Mouse (Mus musculus) hindbrain, embryonic 12.5 days (tissue): Measurements from ENCODE around the gene Rangap1. TPM values are rescaled to one million over a fixed set of nuclear protein-coding genes. Genes with fewer than 3 reads are reported as not detected.
A peak's percentile ranks its signal among the peaks of the same experiment; 100 is the strongest.

Source experiments
- ATAC-seq: fragments of 200-750 bp; cut with Nextera tagmentation; 2 replicates; pipeline ENCODE4 v1.8.0; 2017; ENCODE audit warnings: moderate TSS enrichment; ENCODE audit not compliant: low FRiP score
- H3K27ac ChIP-seq: fragments of 300-500 bp; sonication (generic); 2 replicates; pipeline ENCODE4 v1.5.1; 2016; ENCODE audit warnings: mild to moderate bottlenecking
- H3K27me3 ChIP-seq: fragments of 300-500 bp; sonication (generic); 2 replicates; pipeline ENCODE4 v1.6.1; 2016; ENCODE audit warnings: mild to moderate bottlenecking
- H3K36me3 ChIP-seq: fragments of 300-500 bp; sonication (generic); 2 replicates; pipeline ENCODE4 v1.6.1; 2016; ENCODE audit warnings: mild to moderate bottlenecking
- H3K4me1 ChIP-seq: fragments of 300-500 bp; sonication (generic); 2 replicates; pipeline ENCODE4 v1.6.1; 2016
- H3K4me2 ChIP-seq: fragments of 300-500 bp; sonication (generic); replicated peaks from 2 replicates; pipeline ENCODE4 v1.6.1; 2016; ENCODE audit warnings: mild to moderate bottlenecking
- H3K4me3 ChIP-seq: fragments of 300-500 bp; sonication (generic); 2 replicates; pipeline ENCODE4 v1.5.1; 2016; ENCODE audit warnings: mild to moderate bottlenecking
- H3K9ac ChIP-seq: fragments of 300-500 bp; sonication (generic); 2 replicates; pipeline ENCODE4 v1.6.1; 2016; ENCODE audit warnings: mild to moderate bottlenecking, moderate library complexity
- H3K9me3 ChIP-seq: fragments of 300-500 bp; sonication (generic); replicated peaks from 2 replicates; pipeline ENCODE4 v1.6.1; 2016; ENCODE audit warnings: mild to moderate bottlenecking
- WGBS: fragments of 180-500 bp; shearing (Covaris S2); methylation state at CpG from one replicate; pipeline ENCODE4 v1.1.7; 2016; 5-methylcytosine and 5-hydroxymethylcytosine counted together
- polyA plus RNA-seq: library from polyadenylated mRNA; unstranded; fragments of >200 nt; fragmentation: Nextera tagmentation; extraction: Ambion mirVana; gene quantifications from 2 replicates; pipeline ENCODE4 v1.2.1, GENCODE M21; 2016

Rangap1 gene
- 131 and 134 TPM in 2 replicates for polyA plus RNA-seq

DNA sequence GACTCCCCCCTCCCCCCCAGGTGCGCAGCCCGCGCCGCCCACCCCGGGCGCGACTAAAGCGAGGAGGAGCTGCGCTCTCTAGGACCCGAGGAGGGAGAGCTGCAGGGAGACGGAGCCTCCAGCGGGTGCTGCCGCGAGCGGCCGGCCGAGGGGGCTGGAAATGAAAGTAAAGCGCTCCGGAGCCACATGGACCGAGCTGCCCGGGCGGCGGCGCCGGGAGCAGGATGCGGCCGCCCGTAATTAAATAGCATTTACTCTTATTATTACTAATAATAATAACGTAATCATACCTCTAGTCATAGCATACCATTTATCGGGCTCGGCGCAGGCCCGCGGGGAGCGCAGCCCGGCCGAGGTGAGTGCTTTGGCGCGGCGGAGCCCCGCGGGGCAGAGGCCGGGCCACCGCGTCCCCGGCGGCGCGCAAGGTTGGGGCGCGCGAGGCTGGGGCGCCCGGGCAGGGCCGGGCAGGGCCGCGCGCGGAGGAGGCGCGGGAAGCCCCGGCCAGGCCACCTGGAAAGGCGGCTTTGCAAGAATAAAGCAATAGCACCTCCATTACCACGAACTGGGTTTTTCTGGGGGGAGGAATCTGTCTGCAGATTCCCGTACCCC is at the start of gene Rangap1, which contains the start of gene Zc3h7b:
TSS of gene Rangap1 (minus strand) at position 539 of the 609 bp plus-strand sequence.
TSS of gene Zc3h7b (plus strand) at position 66 of the 609 bp plus-strand sequence.
- Histone ChIP-seq H3K36me3 (no peaks in the 10 kb centered on the region), H3K4me2 (peak within 1 kb of the TSS; percentile 85), H3K27ac (peak within 1 kb of the TSS; percentile 94), H3K4me3 (peak within 1 kb of the TSS; percentile 89), H3K4me1 (peaks cover 19% of the 10 kb centered on the region), H3K27me3 (no peaks in the 10 kb centered on the region), H3K9ac (peak within 1 kb of the TSS; percentile 94), H3K9me3 (no peaks in the 10 kb centered on the region)
- ATAC-seq = peak; percentile 78
- WGBS = under 1% methylated on average over 55 of the region's 65 CpGs

DNA sequence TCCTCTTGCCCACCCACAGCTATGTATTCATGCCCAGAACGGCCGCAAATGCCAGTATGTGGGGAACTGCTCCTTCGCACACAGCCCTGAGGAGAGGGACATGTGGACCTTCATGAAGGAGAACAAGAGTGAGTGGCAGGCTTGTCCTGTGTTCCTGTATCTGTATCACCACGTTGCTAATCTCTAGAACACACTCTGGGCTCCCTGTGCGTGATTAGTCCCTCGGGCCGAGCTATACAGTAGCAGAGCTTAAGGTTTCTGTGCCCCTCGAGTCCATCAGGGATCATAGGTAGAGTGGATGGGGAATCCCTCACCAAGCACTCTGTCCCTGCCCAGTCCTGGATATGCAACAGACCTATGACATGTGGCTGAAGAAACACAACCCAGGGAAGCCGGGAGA is 47.1 kb upstream of the Rangap1 start:
- no peak for ATAC-seq
- H3K27ac ChIP-seq = no peak overlapping the region
- WGBS = 96% methylated on average over 9 of the region's 9 CpGs
- no peaks in the 10 kb centered on the region for H3K27me3 ChIP-seq
- no peak overlapping the region for H3K4me3 ChIP-seq
- H3K9ac ChIP-seq = no peak overlapping the region
- no peaks in the 10 kb centered on the region for H3K9me3 ChIP-seq
- H3K36me3 ChIP-seq = peaks cover 75% of the 10 kb centered on the region
- 0 out of 2 replicates have a peak, but pooled peaks cover 4% of the 10 kb centered on the region for H3K4me1 ChIP-seq
- no peak overlapping the region for H3K4me2 ChIP-seq

DNA sequence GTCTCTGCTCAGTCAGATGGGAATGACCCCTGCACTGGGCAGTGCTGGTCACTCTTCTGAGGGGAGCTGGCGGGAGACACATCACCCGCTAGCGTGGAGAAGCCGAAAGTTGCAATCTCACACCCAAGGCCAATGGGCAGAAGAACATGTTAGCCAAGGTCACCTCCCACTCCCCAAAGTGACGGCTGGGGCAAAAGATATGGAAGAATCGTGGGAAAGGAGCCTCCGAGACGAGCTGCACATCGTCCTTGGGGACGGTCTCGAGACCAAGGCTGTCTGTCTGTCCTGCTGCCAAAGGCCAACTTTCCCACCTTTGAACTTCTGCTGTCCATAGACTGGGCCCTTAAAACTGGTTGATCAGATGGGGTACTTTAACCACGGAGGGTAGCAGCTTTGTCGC is 42.2 kb upstream of the Rangap1 start:
- H3K4me2 ChIP-seq = no peak overlapping the region
- 93% methylated on average over 13 of the region's 13 CpGs for WGBS
- no peaks in the 10 kb centered on the region for H3K4me1 ChIP-seq
- no peak for ATAC-seq
- H3K9ac ChIP-seq = no peak overlapping the region
- H3K27ac ChIP-seq = no peak overlapping the region
- H3K27me3 ChIP-seq = no peaks in the 10 kb centered on the region
- no peak overlapping the region for H3K4me3 ChIP-seq
- H3K9me3 ChIP-seq = no peaks in the 10 kb centered on the region
- H3K36me3 ChIP-seq = peaks cover 90% of the 10 kb centered on the region

DNA sequence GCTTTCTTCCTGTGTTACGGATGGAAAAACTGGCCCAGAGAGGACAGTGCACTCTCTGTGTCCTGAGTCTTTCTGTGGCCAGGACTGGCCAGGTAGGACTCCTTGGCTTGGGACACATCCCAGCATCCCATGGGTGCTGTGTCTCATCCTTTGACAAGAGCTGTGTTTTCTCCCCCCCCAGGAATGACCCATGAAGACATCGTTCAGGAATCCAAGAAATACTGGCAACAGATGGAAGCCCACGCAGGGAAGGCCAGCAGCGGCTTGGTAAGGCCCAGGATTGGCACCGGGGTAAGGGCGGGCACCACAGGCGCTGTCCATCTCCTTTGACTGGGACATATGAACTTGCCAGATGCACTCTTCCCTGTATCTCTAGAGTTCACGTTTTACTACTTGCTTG is 40.4 kb upstream of the Rangap1 start:
- Histone ChIP-seq H3K36me3 (peaks cover 90% of the 10 kb centered on the region), H3K9ac (no peak overlapping the region), H3K9me3 (no peaks in the 10 kb centered on the region), H3K27ac (no peak overlapping the region), H3K4me1 (no peaks in the 10 kb centered on the region), H3K4me2 (no peak overlapping the region), H3K27me3 (no peaks in the 10 kb centered on the region), H3K4me3 (no peak overlapping the region)
- ATAC-seq = no peak
- WGBS = 89% methylated on average over 8 of the region's 8 CpGs

DNA sequence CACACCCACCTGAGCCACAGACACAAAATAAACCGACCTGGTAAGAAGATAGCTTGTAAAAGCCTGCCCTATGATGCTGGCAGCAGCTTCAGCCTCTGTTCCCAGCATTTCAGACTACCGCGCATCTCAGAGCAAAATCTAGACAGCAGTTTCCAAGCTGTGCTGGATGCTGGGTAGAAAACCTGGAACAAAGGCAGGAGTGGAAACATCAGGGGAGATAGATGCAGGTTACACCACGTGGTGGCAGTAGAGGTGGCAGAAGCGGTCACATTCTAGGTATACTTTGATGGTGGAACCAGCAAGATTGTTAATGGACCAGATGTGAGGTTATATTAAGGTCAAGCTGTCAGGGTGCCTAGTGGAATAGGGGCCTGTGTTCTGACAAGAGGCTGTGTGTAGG is 39.4 kb upstream of the Rangap1 start:
- WGBS = 78% methylated on average over 5 of the region's 5 CpGs
- Histone ChIP-seq H3K27me3 (no peaks in the 10 kb centered on the region), H3K4me2 (no peak overlapping the region), H3K4me3 (no peak overlapping the region), H3K27ac (no peak overlapping the region; the same call in 1 of the 2 replicates), H3K4me1 (no peaks in the 10 kb centered on the region), H3K9me3 (no peaks in the 10 kb centered on the region), H3K9ac (no peak overlapping the region), H3K36me3 (peaks cover 90% of the 10 kb centered on the region)
- no peak for ATAC-seq

DNA sequence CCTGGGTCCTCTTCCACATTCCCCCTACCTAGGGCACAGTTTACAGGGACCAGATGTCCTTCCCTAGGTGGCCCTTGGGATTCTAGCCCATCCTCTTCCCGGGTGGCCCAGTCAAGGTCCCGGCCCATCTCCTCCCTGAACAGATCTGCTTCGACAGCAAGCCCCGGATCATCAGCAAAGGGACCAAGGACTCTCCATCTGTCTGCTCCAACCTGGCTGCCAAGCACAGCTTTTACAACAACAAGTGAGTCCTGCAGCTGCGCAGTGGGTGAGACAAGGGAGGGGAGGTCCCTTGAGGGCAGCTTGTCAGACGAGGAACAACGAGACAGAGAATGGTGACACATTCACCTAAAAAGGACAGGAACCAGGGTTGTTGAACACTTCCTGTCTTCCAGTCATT is 36.5 kb upstream of the Rangap1 start:
- ATAC-seq = no peak
- peaks cover 95% of the 10 kb centered on the region for H3K36me3 ChIP-seq

DNA sequence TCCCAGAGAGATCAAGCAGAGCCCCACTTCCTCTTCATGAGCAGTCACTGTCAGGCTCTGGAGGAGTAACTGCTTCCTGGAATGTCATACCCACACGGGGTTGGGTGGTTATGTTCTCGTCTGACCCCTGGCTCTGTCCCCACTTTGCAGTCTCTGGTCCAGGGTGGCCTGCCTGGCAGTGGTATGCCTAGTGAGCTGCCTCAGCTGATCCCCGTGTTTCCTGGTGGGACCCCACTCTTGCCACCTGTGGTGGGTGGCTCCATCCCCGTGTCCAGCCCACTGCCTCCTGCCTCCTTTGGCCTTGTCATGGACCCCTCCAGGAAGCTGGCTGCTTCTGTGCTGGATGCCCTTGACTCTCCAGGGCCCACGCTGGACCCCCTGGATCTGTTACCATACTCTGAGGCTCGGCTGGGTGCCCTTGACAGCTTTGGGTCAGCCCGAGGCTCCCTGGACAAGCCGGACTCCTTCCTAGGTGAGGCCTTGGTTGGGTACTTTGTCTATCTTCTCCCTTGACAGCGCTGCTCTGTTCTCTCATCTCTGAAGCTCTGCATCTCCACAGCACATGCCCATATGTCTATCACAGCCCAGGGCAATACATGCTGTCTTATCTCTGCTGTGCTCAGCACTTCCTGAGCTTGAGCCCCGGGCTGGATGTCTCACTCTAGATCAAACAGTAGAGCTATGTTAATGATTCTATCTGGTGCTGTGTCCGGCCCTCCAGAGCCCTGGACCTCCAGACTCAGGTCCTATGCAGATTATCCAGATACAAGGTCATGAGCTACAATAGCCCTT is 31.5 kb upstream of the Rangap1 start:
- H3K4me2 ChIP-seq = no peak overlapping the region
- ATAC-seq = no peak
- H3K9me3 ChIP-seq = no peaks in the 10 kb centered on the region
- H3K27me3 ChIP-seq = no peaks in the 10 kb centered on the region
- H3K4me3 ChIP-seq = no peak overlapping the region
- WGBS = 91% methylated on average over 11 of the region's 11 CpGs
- H3K9ac ChIP-seq = no peak overlapping the region
- H3K4me1 ChIP-seq = no peaks in the 10 kb centered on the region
- no peak overlapping the region for H3K27ac ChIP-seq
- H3K36me3 ChIP-seq = peaks cover 99% of the 10 kb centered on the region

More for the DNA sequence above, 36.5 kb upstream of the Rangap1 start:
- Histone ChIP-seq H3K4me2 (no peak overlapping the region), H3K27ac (no peak overlapping the region), H3K4me3 (no peak overlapping the region), H3K9ac (no peak overlapping the region), H3K9me3 (no peaks in the 10 kb centered on the region), H3K4me1 (no peaks in the 10 kb centered on the region), H3K27me3 (no peaks in the 10 kb centered on the region)
- 83% methylated on average over 7 of the region's 7 CpGs for WGBS

DNA sequence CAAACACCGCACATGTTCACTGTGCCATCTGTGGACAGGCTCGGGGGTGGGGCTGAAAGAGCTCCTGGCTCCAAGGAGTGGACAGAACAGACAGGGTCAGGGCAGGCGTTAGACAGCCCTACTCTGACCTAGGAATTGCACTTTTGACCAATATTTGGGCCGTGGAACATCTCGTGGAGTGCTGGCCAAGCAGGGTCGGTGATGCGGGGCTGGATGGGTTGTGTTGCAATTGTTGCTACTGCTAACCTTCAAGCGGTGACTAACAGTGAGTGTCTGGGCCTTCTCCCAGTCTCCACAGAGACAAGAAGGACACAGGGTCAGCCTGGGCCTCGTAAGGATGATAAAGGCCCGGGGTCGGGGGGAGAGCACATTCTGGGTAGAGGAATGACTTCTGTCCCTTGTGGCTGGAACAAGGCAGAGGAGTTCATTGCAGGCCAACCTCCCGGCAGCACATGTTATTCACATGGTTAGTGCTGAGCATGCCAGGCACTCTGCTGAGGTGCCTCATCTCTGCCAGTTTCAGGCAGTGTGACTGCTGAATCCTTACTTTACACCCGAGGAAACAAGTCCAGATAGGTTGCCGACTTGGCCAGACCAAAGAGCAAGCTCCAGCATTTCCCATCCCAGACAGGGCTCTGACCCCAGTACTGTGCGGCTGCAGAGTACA is 29.3 kb upstream of the Rangap1 start:
- 88% methylated on average over 15 of the region's 15 CpGs for WGBS
- Histone ChIP-seq H3K36me3 (peaks cover 93% of the 10 kb centered on the region), H3K4me2 (no peak overlapping the region)

DNA sequence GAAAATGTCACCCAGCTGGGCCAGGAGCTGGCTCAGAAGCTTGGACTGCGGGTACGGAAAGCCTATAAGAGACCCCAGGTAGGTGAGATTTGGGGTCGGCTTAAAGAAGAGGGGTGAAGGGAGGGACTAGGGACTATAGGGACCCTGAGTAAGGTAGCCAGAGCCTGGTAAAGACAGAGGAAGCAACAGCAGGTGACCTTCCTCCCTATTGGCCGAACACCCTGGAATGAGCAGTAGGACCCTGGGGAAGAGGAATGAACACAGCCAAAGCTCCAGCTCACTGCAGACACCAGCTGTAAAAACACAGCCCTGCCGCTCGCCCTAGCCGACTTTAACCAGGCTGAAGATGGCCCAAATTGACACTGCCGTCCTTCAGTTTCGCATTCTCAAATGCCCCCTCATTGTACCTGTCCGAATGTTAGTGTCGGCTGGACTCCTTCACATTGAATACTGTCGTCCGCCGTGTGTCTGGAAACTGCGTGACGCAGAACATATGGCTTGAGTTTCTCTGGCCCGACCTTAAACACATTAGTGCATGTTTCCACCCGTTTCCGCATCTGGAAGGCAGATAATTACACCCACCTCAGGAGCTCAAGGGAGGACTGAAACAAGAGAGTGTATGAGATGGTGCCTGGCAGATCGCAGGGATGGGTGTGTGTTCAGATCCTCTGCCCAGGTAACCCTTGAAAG is 27.2 kb upstream of the Rangap1 start:
- Histone ChIP-seq H3K4me3 (no peak overlapping the region), H3K27me3 (no peaks in the 10 kb centered on the region), H3K9me3 (no peaks in the 10 kb centered on the region), H3K4me1 (no peaks in the 10 kb centered on the region), H3K9ac (no peak overlapping the region), H3K4me2 (no peak overlapping the region), H3K36me3 (peaks cover 91% of the 10 kb centered on the region), H3K27ac (no peak overlapping the region)
- no peak for ATAC-seq
- WGBS = 77% methylated on average over 20 of the region's 20 CpGs

More for the DNA sequence above, 29.3 kb upstream of the Rangap1 start:
- no peak overlapping the region for H3K4me3 ChIP-seq
- no peak overlapping the region for H3K27ac ChIP-seq
- no peak overlapping the region for H3K9ac ChIP-seq
- H3K4me1 ChIP-seq = no peaks in the 10 kb centered on the region
- no peak for ATAC-seq
- no peaks in the 10 kb centered on the region for H3K9me3 ChIP-seq
- H3K27me3 ChIP-seq = no peaks in the 10 kb centered on the region

DNA sequence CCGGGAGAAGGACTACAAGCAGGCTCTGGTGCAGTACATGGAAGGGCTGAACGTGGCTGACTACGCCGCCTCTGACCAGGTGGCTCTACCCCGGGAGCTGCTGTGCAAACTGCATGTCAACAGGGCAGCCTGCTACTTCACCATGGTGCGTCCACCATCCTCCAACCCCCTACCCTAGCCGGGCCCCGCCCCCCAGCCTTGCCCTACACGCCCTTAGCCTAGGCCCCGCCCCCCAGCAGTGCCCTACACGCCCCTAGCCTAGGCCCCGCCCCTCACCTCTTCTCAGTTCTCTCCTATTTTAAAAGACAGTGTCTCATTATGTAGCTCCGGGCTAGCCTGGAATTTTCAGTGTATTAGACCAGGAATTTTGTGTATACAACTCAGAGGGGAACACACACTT is 23.7 kb upstream of the Rangap1 start:
- H3K27ac ChIP-seq = no peak overlapping the region
- WGBS = 62% methylated on average over 12 of the region's 13 CpGs
- no peak overlapping the region for H3K9ac ChIP-seq
- no peak overlapping the region for H3K4me2 ChIP-seq
- peaks cover 56% of the 10 kb centered on the region for H3K36me3 ChIP-seq
- no peak overlapping the region for H3K4me3 ChIP-seq
- no peaks in the 10 kb centered on the region for H3K4me1 ChIP-seq
- H3K9me3 ChIP-seq = no peaks in the 10 kb centered on the region
- no peak for ATAC-seq
- no peaks in the 10 kb centered on the region for H3K27me3 ChIP-seq

DNA sequence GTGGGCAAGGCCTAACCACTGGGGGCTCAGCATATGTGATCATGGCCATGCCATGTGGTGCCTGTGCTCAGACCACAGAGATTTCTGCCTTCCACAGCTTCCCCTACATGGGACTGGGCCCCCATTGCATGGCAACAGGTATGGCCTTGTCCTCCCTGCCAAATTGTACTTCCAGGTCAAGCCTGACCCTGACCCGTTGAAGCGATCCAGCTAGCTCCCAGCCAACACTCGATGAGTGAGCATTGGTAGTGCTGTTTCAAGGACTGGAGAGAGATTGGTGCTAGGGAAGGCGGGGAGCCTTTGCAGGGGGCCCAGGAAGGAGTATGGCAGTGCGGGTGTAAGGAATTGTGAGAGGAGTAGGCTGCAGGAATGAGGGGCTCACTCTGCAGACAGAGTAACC is 21.1 kb upstream of the Rangap1 start:
- 87% methylated on average over 5 of the region's 5 CpGs for WGBS
- no peak for ATAC-seq
- H3K4me3 ChIP-seq = no peak overlapping the region

DNA sequence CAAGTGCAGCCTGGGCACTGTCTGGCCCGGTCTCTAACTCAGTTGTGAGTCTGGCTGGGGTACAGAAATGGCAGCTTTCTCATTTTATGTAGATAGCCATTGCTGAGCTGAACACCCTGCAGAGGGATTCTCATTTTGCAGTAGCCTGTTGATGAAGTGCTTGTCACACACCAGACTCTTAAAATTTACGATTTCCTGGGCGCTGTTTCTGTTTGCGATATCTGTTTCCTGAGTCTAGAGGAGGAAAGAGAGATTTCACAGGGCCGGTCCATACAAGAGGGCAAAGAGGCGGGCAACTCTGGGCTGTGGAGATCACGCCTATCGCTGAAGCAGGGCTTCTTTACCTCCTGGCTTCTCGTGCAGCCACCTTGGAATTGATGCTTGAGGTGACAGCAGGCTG is 20.3 kb upstream of the Rangap1 start:
- no peak for ATAC-seq
- Histone ChIP-seq H3K4me1 (no peaks in the 10 kb centered on the region), H3K27ac (no peak overlapping the region), H3K9me3 (no peaks in the 10 kb centered on the region), H3K27me3 (no peaks in the 10 kb centered on the region), H3K36me3 (peaks cover 35% of the 10 kb centered on the region), H3K4me2 (no peak overlapping the region), H3K4me3 (no peak overlapping the region), H3K9ac (no peak overlapping the region)
- WGBS = 93% methylated on average over 9 of the region's 9 CpGs

More for the DNA sequence above, 21.1 kb upstream of the Rangap1 start:
- Histone ChIP-seq H3K9ac (no peak overlapping the region), H3K4me2 (no peak overlapping the region), H3K36me3 (peaks cover 37% of the 10 kb centered on the region), H3K9me3 (no peaks in the 10 kb centered on the region), H3K27me3 (no peaks in the 10 kb centered on the region), H3K4me1 (no peaks in the 10 kb centered on the region), H3K27ac (no peak overlapping the region)
